Mouse (Mus musculus) intestine, embryonic 14.5 days (tissue): ENCODE results near the gene Ptms. TPM values are rescaled to one million over a fixed set of nuclear protein-coding genes. Genes with fewer than 3 reads are reported as not detected.

Experiments
- ATAC-seq: fragments of 200-750 bp; cut with Nextera tagmentation; replicated peaks from 2 replicates; pipeline ENCODE4 v1.8.0; 2017; ENCODE audit warnings: low read depth, moderate number of reproducible peaks, moderate TSS enrichment, moderate library complexity; ENCODE audit not compliant: low FRiP score, low TSS enrichment
- DNase-seq: peaks from one replicate; pipeline ENCODE4 v3.0.0-alpha.2; 2018; ENCODE audit warnings: low spot score
- H3K27ac ChIP-seq: fragments of 300-500 bp; sonication (generic); 2 replicates; pipeline ENCODE4 v1.5.1; 2014; ENCODE audit warnings: low read depth, mild to moderate bottlenecking, control low read depth
- H3K27me3 ChIP-seq: fragments of 300-500 bp; sonication (generic); replicated peaks from 2 replicates; pipeline ENCODE4 v1.6.1; 2014; ENCODE audit warnings: low read length, control low read depth; ENCODE audit not compliant: control insufficient read depth, insufficient read depth
- H3K36me3 ChIP-seq: fragments of 300-500 bp; sonication (generic); 2 replicates; pipeline ENCODE4 v1.6.1; 2014; ENCODE audit warnings: low read length, control low read depth; ENCODE audit not compliant: control insufficient read depth, insufficient read depth
- H3K4me1 ChIP-seq: fragments of 300-500 bp; sonication (generic); replicated peaks from 2 replicates; pipeline ENCODE4 v1.6.1; 2014; ENCODE audit warnings: low read length, control low read depth, mixed read lengths; ENCODE audit not compliant: control insufficient read depth, insufficient read depth
- H3K4me2 ChIP-seq: fragments of 300-500 bp; sonication (generic); 2 replicates; pipeline ENCODE4 v1.6.1; 2014; ENCODE audit warnings: low read length
- H3K4me3 ChIP-seq: fragments of 300-500 bp; sonication (generic); 2 replicates; pipeline ENCODE4 v1.5.1; 2014; ENCODE audit warnings: low read depth, low read length, control low read depth, mixed read lengths
- H3K9ac ChIP-seq: fragments of 300-500 bp; sonication (generic); 2 replicates; pipeline ENCODE4 v1.6.1; 2014; ENCODE audit warnings: mild to moderate bottlenecking, low read length
- H3K9me3 ChIP-seq: fragments of 300-500 bp; sonication (generic); 2 replicates; pipeline ENCODE4 v1.6.1; 2016; ENCODE audit warnings: low read length, control low read depth; ENCODE audit not compliant: control insufficient read depth
- WGBS: fragments of 180-500 bp; shearing (Covaris S2); extraction: QIAGEN DNeasy Blood & Tissue Kit; methylation state at CpG from one replicate; pipeline ENCODE4 v1.1.7; 2014; 5-methylcytosine and 5-hydroxymethylcytosine counted together
- polyA plus RNA-seq: library from polyadenylated mRNA; unstranded; fragments of >200 nt; fragmentation: Nextera tagmentation; extraction: Ambion mirVana; gene quantifications from 2 replicates; pipeline ENCODE4 v1.2.1, GENCODE M21; 2014

The Ptms gene
- 232 and 257 TPM in 2 replicates for polyA plus RNA-seq

DNA sequence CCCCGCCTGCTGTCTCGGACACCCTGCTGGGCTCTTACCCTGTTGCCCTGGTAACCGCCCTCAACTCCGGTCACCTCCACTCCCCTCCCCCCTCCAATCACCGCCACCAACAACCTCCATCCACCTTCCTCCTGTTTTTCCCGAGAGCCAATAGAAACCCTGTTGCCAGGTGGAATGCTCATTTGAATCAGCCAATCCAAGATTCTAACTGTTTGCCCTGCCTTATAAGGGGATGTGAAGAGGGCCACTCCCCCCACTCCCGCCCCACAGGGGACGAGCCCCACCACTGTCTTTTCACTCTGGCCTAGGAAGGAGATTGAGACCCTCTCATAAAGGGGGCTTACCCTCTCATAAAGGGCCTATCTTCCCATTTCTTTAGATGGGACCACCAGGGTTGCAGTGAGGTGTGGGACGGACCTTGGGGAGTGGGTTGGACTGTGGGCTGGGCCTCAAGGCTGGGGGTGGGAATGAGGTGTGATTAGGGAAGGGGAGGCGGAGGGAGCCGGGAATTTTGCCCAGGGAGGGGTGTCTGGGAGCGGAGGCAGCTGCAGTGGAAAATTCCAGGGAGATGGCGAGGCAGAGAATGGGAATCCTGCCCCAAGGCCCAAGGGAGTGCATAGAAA lies at the start of gene Ptms:
Gene Ptms (minus strand): TSS at position 409 of the 623 bp plus-strand sequence.
- peak within 1 kb of the TSS; percentile 82 for H3K4me2 ChIP-seq
- H3K36me3 ChIP-seq: peaks cover 3% of the 10 kb centered on the region
- peaks cover 46% of the 10 kb centered on the region for H3K4me1 ChIP-seq
- no peaks in the 10 kb centered on the region for H3K9me3 ChIP-seq
- H3K9ac ChIP-seq: peak within 1 kb of the TSS; percentile 32; the same call in 1 of the 2 replicates
- WGBS: 0% methylated on average over 13 of the region's 13 CpGs
- ATAC-seq (peak; percentile 82), DNase-seq (peak; percentile 88)
- H3K27ac ChIP-seq: peak within 1 kb of the TSS; percentile 99
- no peaks in the 10 kb centered on the region for H3K27me3 ChIP-seq
- peak within 1 kb of the TSS; percentile 25 for H3K4me3 ChIP-seq

DNA sequence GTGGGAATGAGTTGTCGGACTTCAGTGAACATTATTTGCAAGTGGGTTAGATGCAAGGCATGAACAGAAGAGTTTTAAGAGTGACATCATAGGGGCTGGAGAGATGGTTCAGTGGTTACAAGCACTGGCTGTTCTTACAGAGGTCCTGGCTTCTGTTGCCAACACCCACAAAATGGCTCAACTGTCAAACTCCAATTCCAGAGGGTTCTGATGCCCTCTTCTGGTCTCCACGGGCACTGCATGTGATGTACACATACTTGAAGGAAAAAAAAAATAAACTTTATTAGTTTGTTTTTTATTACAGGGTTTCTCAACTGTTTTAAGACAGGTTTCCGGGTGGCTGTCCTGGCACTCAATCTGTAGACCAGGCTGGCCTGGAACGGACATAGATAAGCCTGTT lies 47.9 kb upstream of the Ptms start:
- H3K36me3 ChIP-seq: no peaks in the 10 kb centered on the region
- no peak for ATAC-seq
- H3K9me3 ChIP-seq: no peaks in the 10 kb centered on the region
- H3K4me2 ChIP-seq: no peak overlapping the region
- H3K9ac ChIP-seq: no peak overlapping the region
- no peaks in the 10 kb centered on the region for H3K27me3 ChIP-seq
- DNase-seq: peak; percentile 77
- peaks cover 14% of the 10 kb centered on the region for H3K4me1 ChIP-seq
- no peak overlapping the region for H3K4me3 ChIP-seq
- 67% methylated on average over 4 of the region's 4 CpGs for whole genome bisulfite sequencing
- no peak overlapping the region for H3K27ac ChIP-seq

DNA sequence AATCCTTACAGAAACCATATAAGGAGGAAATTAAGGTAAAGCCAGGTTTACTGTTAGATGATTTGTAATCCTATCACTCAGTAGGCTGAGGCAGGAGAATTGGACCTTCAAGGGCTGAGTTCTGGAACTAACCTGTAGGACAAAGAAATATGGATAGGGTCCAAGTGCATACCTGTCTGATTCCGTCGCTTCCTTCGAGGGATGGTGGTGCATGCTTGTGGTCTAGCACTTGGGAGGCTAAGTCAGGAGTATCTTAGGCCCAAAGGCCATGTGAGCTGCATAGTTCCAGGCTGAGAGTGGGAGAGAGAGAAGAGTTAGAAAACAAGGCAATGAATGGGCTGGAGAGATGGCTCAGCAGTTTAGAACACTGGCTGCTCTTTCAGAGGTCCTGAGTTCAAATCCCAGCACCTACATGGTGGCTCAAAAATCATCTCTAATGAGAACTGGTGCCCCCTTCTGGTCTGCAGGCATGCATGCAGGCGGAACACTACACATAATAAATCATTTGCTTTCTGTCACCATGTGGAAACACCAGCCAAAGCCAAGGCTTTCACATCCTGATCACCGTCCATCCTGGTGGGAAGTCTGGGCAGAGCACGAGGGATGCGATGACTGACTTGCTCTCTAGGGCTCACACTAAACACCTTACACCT lies 46.7 kb upstream of the Ptms start:
- no peak for ATAC-seq
- peak; percentile 52 for DNase-seq
- Histone ChIP-seq H3K27me3 (no peaks in the 10 kb centered on the region), H3K4me1 (peaks cover 14% of the 10 kb centered on the region), H3K4me3 (peak overlapping the region; percentile 96), H3K4me2 (peak overlapping the region; percentile 99), H3K27ac (no peak overlapping the region), H3K9ac (no peak overlapping the region), H3K9me3 (no peaks in the 10 kb centered on the region), H3K36me3 (peaks cover 9% of the 10 kb centered on the region)
- 97% methylated on average over 7 of the region's 7 CpGs for WGBS

GRCm38 (mm10) chr6:124965747-124966146 lies 45.8 kb upstream of the Ptms start:
- no peaks in the 10 kb centered on the region for H3K27me3 ChIP-seq
- H3K9me3 ChIP-seq: no peaks in the 10 kb centered on the region
- no peak for DNase-seq
- peak overlapping the region; percentile 95 for H3K9ac ChIP-seq
- H3K36me3 ChIP-seq: peaks cover 18% of the 10 kb centered on the region
- WGBS: 13% methylated on average over 15 of the region's 15 CpGs
- peak overlapping the region; percentile 96 for H3K4me3 ChIP-seq
- 0 out of 2 replicates have a peak, but pooled peaks have one; percentile 7 for ATAC-seq
- H3K27ac ChIP-seq: peak overlapping the region; percentile 92
- H3K4me1 ChIP-seq: peaks cover 14% of the 10 kb centered on the region
- peak overlapping the region; percentile 99 for H3K4me2 ChIP-seq

GRCm38 (mm10) chr6:124965088-124965719 lies 45.3 kb upstream of the Ptms start, which contains the start of gene Cops7a:
Gene Cops7a, minus strand, starts transcription at chr6:124965538.
- under 1% methylated on average over 68 of the region's 68 CpGs for WGBS
- DNase-seq (peak; percentile 98), ATAC-seq (peak; percentile 96)
- no peaks in the 10 kb centered on the region for H3K9me3 ChIP-seq
- H3K27ac ChIP-seq: peak within 1 kb of the TSS; percentile 92
- peak within 1 kb of the TSS; percentile 99 for H3K4me2 ChIP-seq
- peaks cover 23% of the 10 kb centered on the region for H3K36me3 ChIP-seq
- no peaks in the 10 kb centered on the region for H3K27me3 ChIP-seq
- peak within 1 kb of the TSS; percentile 96 for H3K4me3 ChIP-seq
- peak within 1 kb of the TSS; percentile 95 for H3K9ac ChIP-seq
- H3K4me1 ChIP-seq: peaks cover 14% of the 10 kb centered on the region

DNA sequence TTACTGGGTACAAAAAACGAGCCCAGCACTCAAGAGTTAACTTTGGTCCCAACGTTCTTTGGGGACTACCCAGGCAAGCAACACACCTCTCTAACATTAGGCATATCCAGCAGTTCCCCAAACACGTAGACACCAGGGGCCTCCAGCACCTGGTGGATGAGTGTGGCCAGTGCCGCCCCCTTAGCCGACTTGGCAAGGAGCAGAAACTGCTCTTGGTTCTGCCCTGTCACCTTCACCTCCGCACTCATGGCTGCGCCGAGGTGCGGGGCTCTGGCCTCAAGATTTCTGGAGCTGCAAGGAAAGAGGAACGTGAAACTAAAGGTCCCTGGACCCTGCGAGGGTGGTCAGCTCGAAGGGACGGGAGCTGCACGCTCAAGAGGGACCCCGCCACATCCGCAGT lies 44.7 kb upstream of the Ptms start:
- 25% methylated on average over 16 of the region's 16 CpGs for WGBS
- Histone ChIP-seq H3K9ac (peak overlapping the region; percentile 95), H3K27me3 (no peaks in the 10 kb centered on the region), H3K9me3 (no peaks in the 10 kb centered on the region), H3K4me3 (peak overlapping the region; percentile 96), H3K4me2 (peak overlapping the region; percentile 99), H3K27ac (peak overlapping the region; percentile 92), H3K4me1 (peaks cover 14% of the 10 kb centered on the region), H3K36me3 (peaks cover 28% of the 10 kb centered on the region)
- no peak for DNase-seq
- ATAC-seq: peak; percentile 36

GRCm38 (mm10) chr6:124961021-124961420 lies 41.1 kb upstream of the Ptms start:
- H3K9ac ChIP-seq: no peak overlapping the region
- H3K4me2 ChIP-seq: no peak overlapping the region
- H3K4me1 ChIP-seq: peaks cover 9% of the 10 kb centered on the region
- H3K4me3 ChIP-seq: no peak overlapping the region
- H3K27ac ChIP-seq: no peak overlapping the region
- peaks cover 56% of the 10 kb centered on the region for H3K36me3 ChIP-seq
- no peaks in the 10 kb centered on the region for H3K27me3 ChIP-seq
- WGBS: 94% methylated on average over 12 of the region's 12 CpGs
- no peak for ATAC-seq
- no peaks in the 10 kb centered on the region for H3K9me3 ChIP-seq
- no peak for DNase-seq

GRCm38 (mm10) chr6:124959960-124960359 lies 40.1 kb upstream of the Ptms start:
- H3K9me3 ChIP-seq: no peaks in the 10 kb centered on the region
- H3K4me2 ChIP-seq: no peak overlapping the region
- no peak overlapping the region for H3K4me3 ChIP-seq
- no peak for DNase-seq
- ATAC-seq: no peak
- WGBS: 91% methylated on average over 13 of the region's 13 CpGs
- H3K36me3 ChIP-seq: peaks cover 57% of the 10 kb centered on the region
- no peaks in the 10 kb centered on the region for H3K27me3 ChIP-seq
- no peak overlapping the region for H3K27ac ChIP-seq
- no peak overlapping the region for H3K9ac ChIP-seq
- peaks cover 7% of the 10 kb centered on the region for H3K4me1 ChIP-seq
